Mouse (Mus musculus) heart, adult 8-10 months (tissue): Measurements from ENCODE around the gene Col5a1. TPM values are rescaled to one million over a fixed set of nuclear protein-coding genes. Genes with fewer than 3 reads are reported as not detected.

Experiments used
- DNase-seq: peaks from one replicate; pipeline ENCODE4 v3.0.0; 2022; ENCODE audit warnings: low spot score
- total RNA-seq, 4 experiments: library from RNA; stranded (reverse); gene quantifications; 2 replicates each; pipeline ENCODE4 v1.2.4; 2022

Col5a1 gene
- total RNA-seq, 4 experiments from 2014 or later = 10.8 to 17.6 (median 15.1) TPM

DNA sequence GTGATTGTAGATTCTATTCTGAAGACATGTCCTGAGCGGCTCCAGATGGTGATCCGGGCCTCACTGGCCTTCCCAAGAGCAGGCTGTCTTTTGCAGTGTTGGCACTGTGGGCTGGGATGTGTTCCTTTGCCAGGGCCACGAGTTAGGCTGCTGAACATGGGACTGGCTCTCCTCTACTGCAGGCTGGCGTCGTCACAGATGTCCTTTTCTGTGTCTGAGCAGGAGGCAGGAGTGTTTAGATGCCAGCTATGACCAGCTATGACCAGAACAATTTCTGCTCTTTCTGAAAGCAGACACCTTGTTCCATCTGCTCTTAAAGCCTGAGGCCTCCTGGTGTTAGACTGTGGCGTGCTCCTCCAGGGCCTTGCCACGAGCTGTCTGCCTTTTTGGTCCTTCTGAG, 31.9 kb downstream of the Col5a1 start:
- DNase-seq = peak; percentile 53

DNA sequence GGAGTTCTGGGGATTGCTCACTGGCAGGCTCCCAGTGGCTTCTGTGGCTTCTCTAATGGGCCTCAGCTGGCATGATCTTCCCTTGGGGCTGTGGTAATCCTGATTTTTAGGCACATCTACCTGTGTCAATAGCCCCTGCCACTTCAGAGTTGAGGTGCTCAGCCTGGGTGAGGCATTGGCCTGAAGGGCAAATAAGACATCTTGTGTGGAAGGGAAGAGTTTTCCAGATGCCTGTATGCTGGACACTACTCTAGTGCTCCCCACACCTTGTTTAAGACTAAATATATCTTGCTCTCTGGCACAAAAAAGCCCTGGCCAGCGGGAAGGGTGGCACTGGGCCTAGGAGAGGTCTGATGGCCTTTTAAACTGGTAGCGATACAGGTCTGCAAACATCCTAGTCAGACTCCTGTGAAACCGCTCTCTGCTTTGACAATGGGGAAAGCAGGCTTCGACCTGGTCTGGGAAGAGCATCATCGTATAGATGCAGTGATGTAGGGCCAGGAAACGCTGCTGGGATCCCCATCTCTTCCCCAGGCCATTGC, 33.2 kb downstream of the Col5a1 start:
- no peak for DNase-seq

DNA sequence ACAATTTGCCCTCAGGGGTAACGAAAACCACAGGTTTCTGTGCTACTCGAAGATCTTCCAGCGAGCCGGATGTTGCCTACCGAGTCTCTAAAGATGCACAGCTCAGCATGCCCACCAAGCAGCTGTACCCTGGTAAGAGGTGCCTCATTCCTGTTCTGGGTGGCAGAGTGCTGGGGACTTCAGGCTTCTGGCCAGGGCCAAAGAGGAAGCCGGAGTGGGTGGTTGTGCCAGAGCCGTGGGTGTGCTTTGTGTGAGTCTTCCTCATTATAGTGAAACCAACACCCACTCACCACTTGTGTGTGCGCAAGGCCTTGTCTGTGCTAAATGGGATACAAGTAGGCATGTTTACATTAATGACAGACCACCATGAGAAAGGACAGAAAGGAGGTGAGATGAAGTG, 35.8 kb downstream of the Col5a1 start:
- DNase-seq = no peak

DNA sequence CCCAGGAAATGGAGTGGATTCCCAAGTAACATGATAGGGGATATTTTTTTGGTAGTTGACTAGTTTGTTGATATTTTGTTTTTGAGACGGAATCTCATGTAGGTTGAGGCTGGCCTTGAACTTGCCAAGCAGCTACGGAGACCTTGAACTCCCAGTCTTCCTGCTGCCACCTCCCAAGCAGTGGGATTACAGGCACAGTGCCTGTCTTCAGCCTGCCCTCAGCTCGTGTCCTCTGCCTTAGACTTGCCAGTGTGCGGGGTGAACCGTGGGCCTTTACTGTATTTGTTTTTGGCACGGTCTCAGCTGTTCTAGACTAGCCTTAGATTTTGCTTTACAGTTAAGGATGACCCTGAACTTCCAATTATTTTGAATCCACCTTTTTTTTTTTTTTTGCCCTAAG, 37.5 kb downstream of the Col5a1 start:
- no peak for DNase-seq

DNA sequence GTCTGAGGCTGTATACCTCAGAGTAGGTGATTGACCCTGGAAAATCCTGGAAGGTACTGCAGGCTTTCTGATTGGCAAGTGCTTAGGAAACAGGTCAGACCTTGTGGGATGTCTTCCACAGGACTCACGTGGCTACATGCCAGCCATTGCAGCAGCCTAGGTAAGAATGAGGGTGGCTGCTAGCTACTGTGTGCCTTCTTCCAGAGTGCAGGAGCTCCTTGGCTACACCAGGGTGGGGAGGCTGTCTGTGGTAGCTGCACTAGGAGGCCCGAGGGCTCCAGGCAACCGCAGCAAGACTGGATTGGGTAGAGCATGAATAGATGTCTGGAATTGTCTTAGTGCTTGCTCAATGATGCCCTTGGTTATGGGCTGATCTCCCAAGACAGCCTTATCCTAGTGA, 38.2 kb downstream of the Col5a1 start:
- no peak for DNase-seq

DNA sequence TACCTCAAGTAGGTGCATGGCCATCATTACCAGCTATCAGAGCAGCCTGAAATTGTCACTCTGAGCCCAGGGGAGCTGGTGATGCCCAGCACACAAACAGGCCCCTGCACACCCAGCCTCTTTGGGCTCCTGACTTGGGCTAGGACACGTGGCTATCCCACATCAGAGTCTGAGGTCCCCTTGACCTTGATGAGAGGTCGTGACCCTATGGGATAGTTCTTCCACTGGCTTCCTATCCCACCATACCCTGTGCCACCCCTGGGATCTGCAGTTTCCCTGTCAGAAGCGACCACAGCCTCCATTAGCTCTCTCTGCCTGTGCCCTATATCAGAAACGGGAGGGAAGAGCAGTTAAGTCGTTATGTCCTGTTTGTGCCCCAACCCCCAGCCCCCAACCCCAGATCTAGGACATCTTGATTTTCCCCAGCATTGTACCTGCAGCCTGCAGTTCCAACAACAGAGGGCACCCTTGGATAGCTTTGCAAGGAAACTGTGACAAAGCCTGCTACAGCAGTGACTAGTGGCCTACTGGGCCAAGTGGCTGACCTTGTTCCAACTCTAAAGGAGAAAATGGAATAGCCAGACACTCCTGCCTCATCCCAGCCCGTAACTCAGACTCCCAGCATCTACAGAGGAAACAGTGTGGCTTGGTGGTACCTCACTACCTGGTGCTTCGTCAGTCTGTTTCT, 40.4 kb downstream of the Col5a1 start:
- DNase-seq = peak; percentile 61

DNA sequence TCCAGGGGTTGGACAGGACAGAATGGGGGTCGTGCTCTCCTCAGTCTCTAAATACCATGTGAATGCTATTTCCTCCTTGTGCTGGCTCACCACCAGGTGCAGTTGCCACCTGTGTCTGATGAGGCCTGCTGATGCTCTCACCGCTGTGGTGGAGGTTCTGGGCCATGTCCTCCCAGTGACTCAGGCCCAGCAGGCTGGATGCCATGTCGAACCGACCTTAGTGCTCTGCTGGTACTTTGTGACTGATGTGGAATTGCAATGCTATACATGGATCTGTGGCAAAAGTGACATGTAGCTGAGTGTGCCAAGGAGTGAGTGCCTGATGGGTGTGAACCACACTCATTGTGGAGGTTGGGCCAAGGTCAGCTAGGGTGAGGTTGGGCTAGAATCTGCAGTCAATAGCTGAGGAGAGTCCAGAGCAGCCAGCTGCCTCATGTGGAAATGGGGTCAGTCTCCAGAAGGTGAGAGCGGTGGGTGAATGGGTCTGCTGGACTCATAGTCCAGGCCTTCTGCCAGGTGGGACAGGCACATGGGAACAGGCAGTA, 44.3 kb downstream of the Col5a1 start:
- DNase-seq = no peak

DNA sequence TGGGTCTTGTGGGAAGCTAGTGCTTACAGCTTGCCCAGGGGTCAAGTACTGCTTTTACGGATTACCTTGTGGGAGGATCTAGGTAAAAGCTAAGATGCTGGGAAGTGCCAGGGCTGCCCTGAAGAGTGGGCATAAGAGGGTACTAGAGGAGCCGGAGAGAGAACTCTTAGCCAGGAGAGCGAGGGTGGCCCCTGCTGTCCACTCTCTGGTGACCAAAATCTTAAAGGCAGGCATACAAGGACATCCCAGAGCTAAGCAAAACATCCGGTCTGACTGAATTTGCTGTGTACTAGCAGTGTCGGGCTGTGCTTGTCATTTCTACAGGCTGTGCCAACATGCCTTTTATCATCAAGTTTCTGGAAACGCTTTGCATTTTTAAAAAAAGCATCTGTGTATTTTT, 44.9 kb downstream of the Col5a1 start:
- DNase-seq = no peak

DNA sequence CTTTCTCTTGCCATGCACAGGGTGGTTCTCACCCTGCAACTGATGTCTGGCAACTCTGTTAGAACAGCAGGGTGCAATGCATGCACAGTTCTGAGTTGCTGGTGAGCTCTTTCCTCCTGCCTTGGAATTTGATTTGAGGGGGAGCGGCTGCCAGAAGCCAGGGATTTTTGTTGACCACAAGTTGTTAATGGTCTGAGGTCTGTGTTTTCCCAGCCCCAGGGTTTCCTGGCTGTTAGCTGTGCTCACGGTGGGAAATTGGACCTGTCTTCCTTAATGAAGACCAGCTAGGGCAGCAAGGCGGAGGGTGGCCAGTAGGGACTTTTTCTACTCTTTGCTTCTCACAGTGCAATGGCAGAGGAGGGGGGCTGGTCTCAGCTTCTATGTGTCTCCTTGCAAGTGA, 45.7 kb downstream of the Col5a1 start:
- DNase-seq = no peak

DNA sequence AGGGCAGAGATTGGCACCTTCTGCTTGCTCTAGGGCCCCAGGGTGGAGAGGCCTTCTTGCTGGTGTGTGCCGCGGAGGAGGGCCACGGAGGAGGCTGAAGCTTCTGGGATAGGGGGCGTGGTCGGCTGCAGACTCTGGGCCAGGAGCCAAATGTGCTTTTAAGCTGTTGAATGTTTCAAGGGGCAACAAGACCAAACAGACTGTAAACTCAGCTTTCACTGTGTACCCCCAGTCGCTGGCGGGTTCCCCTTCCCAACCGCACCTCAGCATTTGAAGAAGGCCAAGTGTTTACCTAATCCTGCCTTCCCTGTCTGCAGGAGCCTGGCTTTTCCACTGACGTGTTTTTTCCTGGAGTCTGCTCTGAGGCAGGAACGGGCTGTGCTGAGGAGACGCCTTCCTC, 48.0 kb downstream of the Col5a1 start:
- DNase-seq = no peak

DNA sequence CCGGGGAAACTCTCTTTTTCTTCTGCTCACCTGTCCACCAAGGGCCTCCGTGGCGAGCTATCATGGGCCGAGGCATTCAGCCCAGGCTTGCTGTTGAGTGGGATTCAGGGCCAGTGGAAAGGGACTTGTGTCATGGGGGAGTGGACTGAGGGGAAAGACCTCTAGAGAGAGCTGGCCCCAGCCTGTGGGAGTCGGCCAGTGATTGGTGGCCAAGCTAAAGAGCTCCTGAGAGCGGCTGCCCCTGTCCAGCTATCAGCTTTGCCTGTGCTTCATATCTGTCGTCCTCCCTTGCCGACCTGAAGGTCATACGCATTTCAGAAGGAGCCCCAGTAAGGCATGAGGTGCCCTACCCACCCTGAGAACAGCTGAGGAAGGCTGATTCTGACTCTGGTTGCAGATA, 48.6 kb downstream of the Col5a1 start:
- DNase-seq = no peak

DNA sequence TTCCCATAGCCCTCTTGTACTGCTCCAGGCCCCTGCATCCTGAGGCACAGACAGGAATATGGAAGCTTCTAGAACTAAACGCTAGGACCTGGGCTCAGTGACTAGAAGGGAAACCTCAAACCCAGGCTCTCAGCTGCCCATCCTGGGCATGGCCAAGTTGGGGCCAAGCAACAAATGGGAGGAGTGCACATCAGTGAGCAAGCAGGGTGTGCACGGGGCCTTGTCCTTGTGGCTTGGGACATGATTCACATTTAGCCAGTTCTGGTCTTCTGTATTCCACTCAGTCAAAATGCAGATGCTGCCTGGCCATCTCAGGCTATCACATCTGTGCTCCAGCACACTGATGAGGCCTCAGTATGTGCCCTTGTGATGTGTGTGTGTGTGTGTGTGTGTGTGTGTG, 49.2 kb downstream of the Col5a1 start:
- DNase-seq = no peak

DNA sequence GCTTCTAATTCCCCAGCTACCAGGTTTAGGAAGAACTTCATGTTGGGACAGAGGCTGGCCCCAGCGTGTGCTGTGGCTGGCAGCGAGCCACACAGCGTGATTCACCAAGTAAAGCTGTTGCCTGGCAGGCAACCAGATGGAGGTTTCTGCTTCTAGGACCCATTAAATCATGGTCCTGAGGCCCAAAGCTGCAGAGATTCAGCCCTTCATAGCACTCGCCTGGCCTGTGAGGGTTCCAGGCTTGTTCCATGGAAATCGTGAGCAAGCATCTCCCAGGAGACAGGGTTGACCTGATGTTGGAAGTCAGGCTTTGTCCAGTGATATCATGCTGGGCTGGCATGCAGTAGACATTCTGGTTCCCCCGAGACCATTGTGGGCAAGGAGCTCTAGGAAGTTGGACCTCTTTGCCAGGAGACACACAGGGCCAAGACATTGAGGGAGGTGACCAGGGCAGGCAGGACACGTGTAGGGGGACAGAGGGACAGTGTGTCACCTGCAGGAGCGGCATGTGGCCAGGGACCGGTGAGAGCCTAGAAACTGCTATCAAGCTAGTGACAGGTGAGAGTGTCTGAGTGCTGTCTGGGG, 50.5 kb downstream of the Col5a1 start:
- DNase-seq = peak; percentile 73

DNA sequence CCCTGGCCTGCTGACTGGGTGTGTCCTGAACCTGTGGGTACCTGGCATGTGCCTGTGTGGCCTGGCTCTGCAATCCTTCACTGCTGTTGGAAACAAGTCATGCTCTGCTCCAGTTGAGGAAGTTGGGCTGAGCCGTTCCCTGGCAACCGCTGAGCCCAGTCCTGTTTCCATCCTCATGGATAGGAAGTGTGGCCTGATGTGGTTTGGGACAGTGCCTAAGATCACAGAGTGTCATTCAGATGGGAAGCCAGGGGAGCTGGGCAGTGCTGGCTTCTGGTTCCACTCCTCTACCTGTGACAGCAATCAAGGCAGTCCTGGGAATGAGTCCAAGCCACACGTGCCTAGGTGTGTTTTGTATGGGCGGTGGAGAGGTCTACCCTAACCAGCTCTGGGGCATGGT, 53.2 kb downstream of the Col5a1 start:
- DNase-seq = peak; percentile 43

DNA sequence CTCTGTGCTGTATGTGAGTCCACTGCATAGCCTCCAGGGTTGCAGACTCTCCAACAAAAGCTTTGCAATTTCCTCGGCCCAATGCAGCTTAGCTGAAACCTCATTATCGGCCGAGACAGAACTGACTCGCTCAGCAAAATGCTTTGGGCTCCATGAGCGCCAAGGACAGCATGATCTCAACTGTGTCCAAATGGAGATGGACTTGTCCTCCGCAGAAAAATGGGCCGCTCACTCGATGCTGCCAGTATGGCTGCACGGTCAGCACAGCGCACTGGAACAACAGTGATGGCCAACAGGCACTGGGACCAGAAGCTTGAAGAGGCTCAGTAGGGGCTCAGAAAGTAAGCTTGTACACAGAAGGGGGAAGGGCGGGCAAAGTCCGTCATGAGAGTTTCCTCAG, 53.9 kb downstream of the Col5a1 start:
- no peak for DNase-seq

DNA sequence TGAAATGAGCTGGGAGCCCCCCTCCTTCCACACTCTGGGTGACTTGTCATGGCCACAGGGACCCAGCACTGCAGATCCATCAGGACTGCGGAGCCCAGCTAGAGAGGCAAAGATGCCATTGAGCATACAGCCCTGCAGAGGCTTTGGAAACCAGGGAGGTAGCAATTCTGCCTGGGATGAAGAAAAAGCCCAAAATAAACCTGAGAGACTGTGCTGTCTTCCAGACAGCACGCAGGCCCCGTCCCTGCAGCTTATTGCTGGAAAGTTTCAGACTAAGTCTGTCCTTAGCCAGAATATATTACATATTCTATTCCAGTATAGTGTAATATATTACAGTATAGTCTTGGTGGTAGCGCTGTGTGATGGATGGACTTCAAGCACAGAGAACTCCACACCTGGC, 61.0 kb downstream of the Col5a1 start:
- no peak for DNase-seq

DNA sequence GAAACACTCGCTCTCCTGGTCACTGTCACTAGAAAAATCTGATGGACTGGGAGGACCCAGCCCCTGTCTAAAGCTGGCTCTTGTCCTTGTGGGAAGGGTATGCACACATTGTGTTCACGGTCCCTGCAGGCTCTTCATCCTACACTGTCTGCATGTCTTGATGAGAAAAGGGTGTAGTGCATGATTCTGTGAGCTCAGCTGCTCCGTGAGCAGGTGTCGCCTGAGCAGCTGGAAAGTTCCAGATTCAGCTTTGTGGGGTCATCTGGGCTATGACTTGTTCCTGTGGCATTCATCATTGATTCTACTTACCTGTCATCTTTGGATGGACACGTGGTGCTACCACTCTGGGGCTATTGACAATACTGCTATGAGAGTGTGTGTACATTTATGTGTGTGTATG, 61.7 kb downstream of the Col5a1 start:
- no peak for DNase-seq

DNA sequence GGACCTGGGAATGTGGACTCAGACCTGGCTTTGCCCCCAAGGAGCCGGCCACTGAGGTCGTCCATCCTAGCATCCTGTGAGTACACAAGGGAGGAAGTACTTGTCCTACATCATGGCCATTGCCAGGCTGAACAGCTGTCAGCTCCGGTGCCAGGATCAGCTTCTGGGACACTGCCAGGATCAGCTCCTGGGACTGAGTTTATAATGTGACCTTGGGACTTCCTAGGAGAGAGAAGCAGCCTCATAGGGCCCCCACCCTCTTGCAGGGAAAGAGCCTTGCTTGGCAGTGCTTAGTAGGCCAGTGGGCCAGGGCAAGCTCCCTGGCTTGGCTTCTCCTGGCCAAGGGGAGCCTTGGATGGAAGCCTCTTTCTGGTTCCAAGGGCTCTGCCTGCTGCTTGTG, 67.6 kb downstream of the Col5a1 start:
- DNase-seq = no peak

DNA sequence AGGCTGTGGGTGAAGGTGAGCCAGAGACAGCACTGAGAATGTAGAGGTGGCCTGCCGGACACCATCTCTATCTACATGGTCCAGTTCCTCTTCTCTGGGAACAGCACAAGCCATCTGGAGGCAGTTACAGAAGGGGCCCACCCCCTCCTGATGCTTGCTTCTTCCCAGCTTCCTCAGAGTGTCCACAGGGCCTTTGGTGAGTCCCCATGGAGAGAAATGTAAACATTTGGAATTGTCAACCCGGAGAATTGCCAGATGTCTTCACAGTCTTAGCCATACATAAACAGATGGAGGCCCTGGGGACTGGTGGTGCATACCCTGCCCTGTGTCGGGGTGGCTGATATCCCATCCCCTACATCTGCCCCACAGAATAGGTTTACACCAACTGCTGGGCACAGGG, 68.7 kb downstream of the Col5a1 start:
- DNase-seq = no peak

DNA sequence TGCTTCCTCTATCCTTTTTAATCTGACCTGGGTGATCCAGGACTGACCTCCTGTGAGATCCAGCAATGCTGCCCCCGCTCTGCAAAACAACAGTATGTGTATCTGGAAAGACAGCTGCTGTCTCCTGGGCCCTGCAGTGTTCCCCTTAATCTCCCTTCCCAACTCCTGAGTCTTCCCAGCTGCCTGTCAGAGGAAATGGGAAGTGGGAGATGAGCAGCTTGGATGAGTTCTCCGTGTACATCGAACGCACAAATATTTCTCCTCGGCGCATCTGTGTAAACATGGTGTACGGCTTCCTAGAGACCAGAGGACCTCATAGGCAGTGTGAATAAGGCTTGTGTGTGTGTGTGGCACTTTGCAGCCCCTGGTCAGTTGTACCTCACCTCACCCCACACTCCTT, 70.5 kb downstream of the Col5a1 start:
- DNase-seq = no peak

DNA sequence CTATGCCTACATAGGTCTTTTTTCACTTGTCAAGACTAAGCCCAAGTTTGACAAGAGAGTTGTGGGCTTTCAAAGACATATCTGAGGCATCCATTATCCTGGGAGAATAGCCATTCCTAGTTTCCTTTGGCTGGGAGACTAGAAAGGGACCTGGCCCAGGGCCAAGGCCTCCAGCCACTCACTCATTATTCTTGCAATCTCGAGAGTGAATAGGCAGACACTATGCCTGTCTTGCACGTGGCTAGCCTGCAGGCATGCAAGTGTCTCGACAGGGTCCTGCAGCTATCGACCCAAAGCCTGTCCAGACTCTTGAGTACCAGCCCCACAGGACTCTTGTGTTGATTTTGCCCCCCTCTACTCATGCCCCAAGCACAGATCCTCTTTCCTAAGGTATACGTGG, 71.0 kb downstream of the Col5a1 start:
- no peak for DNase-seq

DNA sequence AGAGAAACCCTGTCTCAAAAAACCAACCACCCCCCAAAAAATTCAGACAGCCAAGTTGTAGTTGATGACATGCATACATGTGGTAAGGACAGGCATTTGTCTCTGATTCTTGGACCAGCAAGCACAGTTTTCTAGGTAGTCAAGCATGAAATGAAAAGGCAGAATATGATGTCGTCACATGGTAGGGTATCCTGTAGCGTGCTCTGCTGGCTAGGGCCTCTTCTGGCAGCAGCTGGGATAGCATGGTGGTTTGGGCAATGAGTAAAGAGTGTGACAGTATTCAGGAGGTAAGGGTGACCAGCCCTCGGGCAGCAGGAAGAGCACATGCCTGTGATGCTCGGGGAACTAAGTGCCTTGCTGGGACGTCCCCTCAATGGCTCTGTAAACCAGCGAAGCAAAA, 73.0 kb downstream of the Col5a1 start:
- DNase-seq = no peak

DNA sequence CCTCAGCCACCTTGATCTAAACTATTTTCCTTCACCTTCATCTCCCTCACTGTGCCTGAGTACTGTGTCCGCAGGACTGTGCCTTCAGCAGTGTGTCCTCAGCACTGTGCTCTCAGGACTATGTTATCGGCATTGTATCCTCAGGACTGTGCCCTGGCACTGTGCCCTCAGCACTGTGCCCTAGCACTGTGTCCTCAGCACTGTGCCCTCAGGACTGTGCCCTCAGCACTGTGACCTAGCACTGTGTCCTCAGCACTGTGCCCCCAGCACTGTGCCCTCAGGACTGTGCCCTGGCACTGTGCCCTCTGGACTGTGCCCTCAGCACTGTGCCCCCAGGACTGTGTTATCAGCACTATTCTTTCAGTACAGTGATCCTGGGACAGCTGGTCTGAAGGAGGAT, 75.0 kb downstream of the Col5a1 start:
- DNase-seq = no peak
